Mouse (Mus musculus) stomach, embryonic 16.5 days (tissue): ENCODE data around the gene P3h3. TPM values are rescaled to one million over a fixed set of nuclear protein-coding genes. Genes with fewer than 3 reads are reported as not detected.

Source experiments
- ATAC-seq: fragments of 200-750 bp; cut with Nextera tagmentation; 2 replicates; pipeline ENCODE4 v1.8.0; 2017; ENCODE audit warnings: moderate number of reproducible peaks, moderate TSS enrichment; ENCODE audit not compliant: insufficient read depth, low FRiP score
- H3K27ac ChIP-seq: fragments of 300-500 bp; sonication (generic); 2 replicates; pipeline ENCODE4 v1.5.1; 2014; ENCODE audit warnings: low read length
- H3K27me3 ChIP-seq: fragments of 300-500 bp; sonication (generic); 2 replicates; pipeline ENCODE4 v1.6.1; 2014; ENCODE audit warnings: low read length, control low read depth, mixed read lengths; ENCODE audit not compliant: control insufficient read depth, insufficient read depth
- H3K36me3 ChIP-seq: fragments of 300-500 bp; sonication (generic); 2 replicates; pipeline ENCODE4 v1.6.1; 2014; ENCODE audit warnings: low read length; ENCODE audit not compliant: control insufficient read depth, insufficient read depth
- H3K4me1 ChIP-seq: fragments of 300-500 bp; sonication (generic); 2 replicates; pipeline ENCODE4 v1.6.1; 2014; ENCODE audit warnings: low read length, control low read depth, mixed read lengths; ENCODE audit not compliant: control insufficient read depth, insufficient read depth
- H3K4me2 ChIP-seq: fragments of 300-500 bp; sonication (generic); 2 replicates; pipeline ENCODE4 v1.6.1; 2014; ENCODE audit warnings: low read depth, low read length, mixed read lengths
- H3K4me3 ChIP-seq: fragments of 300-500 bp; sonication (generic); replicated peaks from 2 replicates; pipeline ENCODE4 v1.5.1; 2014; ENCODE audit warnings: mild to moderate bottlenecking, low read length
- H3K9ac ChIP-seq: fragments of 300-500 bp; sonication (generic); 2 replicates; pipeline ENCODE4 v1.6.1; 2014; ENCODE audit warnings: low read length
- H3K9me3 ChIP-seq: fragments of 300-500 bp; sonication (generic); replicated peaks from 2 replicates; pipeline ENCODE4 v1.6.1; 2016; ENCODE audit warnings: low read length, control low read depth; ENCODE audit not compliant: control insufficient read depth
- WGBS: fragments of 180-500 bp; shearing (Covaris S2); extraction: QIAGEN DNeasy Blood & Tissue Kit; methylation state at CpG from one replicate; pipeline ENCODE4 v1.1.7; 2014; 5-methylcytosine and 5-hydroxymethylcytosine counted together
- polyA plus RNA-seq: library from polyadenylated mRNA; unstranded; fragments of >200 nt; fragmentation: Nextera tagmentation; extraction: Ambion mirVana; gene quantifications from 2 replicates; pipeline ENCODE4 v1.2.1, GENCODE M21; 2015

The P3h3 gene
- polyA plus RNA-seq, 1 experiment from 2014 or later = 9.9 TPM

DNA sequence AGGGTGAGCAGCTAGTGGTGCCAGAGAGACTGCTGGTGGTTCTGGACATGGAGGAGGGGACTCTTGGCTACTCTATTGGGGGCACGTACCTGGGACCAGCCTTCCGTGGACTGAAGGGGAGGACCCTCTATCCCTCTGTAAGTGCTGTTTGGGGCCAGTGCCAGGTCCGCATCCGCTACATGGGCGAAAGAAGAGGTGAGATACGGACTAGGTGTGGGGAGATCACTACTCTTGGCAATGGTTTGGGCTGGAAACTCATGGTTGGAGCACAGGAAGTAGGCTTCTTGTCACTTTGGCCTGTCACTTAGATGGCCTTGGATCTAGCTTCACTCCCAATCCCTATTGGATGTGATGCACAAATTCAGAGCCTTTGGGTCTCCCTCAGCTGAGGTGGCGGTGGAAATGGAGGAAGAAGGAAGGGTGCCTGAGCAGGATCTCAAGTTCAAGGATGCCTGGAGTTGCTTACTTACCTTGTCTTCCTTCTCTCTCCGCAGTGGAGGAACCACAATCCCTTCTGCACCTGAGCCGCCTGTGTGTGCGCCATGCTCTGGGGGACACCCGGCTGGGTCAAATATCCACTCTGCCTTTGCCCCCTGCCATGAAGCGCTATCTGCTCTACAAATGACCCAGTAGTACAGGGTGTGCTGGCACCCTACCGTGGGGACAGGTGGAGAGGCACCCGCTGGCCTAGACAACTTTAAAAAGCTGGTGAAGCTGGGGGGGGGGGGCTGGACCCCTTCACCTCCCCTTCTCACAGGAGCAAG lies 47.6 kb downstream of the P3h3 start:
- H3K36me3 ChIP-seq = 0 out of 2 replicates have a peak, but pooled peaks cover 7% of the 10 kb centered on the region
- no peak for ATAC-seq
- peak overlapping the region; percentile 96 for H3K27ac ChIP-seq
- H3K4me1 ChIP-seq = peaks cover 41% of the 10 kb centered on the region
- H3K9ac ChIP-seq = peak overlapping the region; percentile 81
- H3K4me3 ChIP-seq = peak overlapping the region; percentile 66
- WGBS = 39% methylated on average over 14 of the region's 14 CpGs
- no peaks in the 10 kb centered on the region for H3K27me3 ChIP-seq
- H3K4me2 ChIP-seq = peak overlapping the region; percentile 93
- H3K9me3 ChIP-seq = no peaks in the 10 kb centered on the region

DNA sequence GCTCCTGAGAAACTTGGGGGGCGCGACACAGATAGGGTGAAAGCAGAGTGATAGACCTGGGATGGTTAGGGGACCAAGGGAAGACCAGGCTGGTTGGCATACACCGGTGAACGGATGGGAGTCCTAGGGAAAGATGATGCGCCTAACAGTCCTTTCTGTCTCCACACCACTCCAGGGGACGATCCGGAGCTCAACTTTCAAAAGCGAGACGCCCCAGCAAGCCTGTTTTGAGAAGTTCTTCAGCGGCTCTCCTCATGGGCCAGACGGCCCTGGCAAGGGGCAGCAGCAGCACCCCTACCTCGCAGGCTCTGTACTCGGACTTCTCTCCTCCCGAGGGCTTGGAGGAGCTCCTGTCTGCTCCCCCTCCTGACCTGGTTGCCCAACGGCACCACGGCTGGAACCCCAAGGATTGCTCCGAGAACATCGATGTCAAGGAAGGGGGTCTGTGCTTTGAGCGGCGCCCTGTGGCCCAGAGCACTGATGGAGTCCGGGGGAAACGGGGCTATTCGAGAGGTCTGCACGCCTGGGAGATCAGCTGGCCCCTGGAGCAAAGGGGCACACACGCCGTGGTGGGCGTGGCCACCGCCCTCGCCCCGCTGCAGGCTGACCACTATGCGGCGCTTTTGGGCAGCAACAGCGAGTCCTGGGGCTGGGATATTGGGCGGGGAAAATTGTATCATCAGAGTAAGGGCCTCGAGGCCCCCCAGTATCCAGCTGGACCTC lies 48.3 kb downstream of the P3h3 start:
- no peaks in the 10 kb centered on the region for H3K9me3 ChIP-seq
- H3K9ac ChIP-seq = peak overlapping the region; percentile 81
- peak overlapping the region; percentile 66 for H3K4me3 ChIP-seq
- WGBS = under 1% methylated on average over 35 of the region's 35 CpGs
- peak overlapping the region; percentile 96 for H3K27ac ChIP-seq
- peaks cover 34% of the 10 kb centered on the region for H3K4me1 ChIP-seq
- H3K27me3 ChIP-seq = no peaks in the 10 kb centered on the region
- H3K36me3 ChIP-seq = 0 out of 2 replicates have a peak, but pooled peaks cover 7% of the 10 kb centered on the region
- peak overlapping the region; percentile 93 for H3K4me2 ChIP-seq
- ATAC-seq = peak; percentile 14; the same call in 1 of the 2 replicates

DNA sequence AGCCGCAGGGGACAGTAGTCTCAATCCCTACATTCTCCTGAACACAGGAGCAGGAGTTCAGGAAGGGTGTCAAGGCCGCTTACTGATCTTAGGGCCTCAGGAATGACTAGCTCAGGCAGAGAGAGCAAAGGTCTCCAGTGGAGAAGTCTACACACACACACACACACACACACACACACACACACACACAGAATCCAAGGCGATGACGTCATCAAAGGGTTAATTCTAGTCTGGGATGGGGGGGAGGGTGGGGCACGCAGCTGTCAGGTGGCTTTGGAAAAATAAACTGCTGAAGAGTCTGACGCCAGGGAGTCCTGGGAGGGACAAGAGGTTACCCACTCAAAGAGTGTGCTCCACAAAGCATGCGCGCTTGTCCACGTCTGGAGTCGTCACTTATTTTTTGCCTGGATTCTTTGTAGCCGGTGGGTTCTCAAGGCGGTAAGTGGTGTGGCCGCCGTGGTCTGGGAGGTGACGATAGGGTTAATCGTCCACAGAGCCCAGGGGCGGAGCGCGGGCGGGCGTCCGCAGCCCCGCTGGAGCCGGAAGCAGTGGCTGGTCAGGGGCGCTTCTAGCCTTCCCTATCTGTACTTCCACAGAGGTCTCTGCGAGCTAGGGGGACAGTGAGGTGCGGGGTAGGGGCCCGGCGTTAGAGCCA lies 49.1 kb downstream of the P3h3 start, which contains the start of gene Spsb2:
Gene Spsb2 (plus strand): TSS at position 304 of the 655 bp plus-strand sequence.
- peak within 1 kb of the TSS; percentile 93 for H3K4me2 ChIP-seq
- ATAC-seq = peak; percentile 65
- H3K9me3 ChIP-seq = no peaks in the 10 kb centered on the region
- peak within 1 kb of the TSS; percentile 66 for H3K4me3 ChIP-seq
- H3K27ac ChIP-seq = peak within 1 kb of the TSS; percentile 96
- peak within 1 kb of the TSS; percentile 81 for H3K9ac ChIP-seq
- 0 out of 2 replicates have a peak, but pooled peaks cover 7% of the 10 kb centered on the region for H3K36me3 ChIP-seq
- H3K4me1 ChIP-seq = peaks cover 33% of the 10 kb centered on the region
- no peaks in the 10 kb centered on the region for H3K27me3 ChIP-seq
- 2% methylated on average over 29 of the region's 29 CpGs for WGBS

DNA sequence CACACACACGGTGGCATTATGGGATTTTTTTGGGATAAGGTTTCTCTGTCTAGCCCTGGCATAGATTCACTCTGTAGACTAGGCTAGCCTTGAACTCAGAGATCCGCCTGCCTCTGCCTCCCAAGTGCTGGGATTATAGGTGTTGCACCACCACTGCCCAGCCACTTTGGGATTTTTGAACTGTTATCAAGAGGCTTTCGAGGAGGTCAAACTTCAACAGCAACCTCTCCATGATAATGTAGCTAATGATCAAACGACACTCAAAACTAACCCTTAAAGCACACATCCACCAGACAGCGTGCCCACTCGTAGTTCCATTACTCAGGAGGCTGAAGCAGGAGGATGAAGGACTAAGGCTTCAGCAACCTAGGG lies 49.6 kb downstream of the P3h3 start:
- Histone ChIP-seq H3K27ac (peak overlapping the region; percentile 96), H3K4me3 (peak overlapping the region; percentile 66)

DNA sequence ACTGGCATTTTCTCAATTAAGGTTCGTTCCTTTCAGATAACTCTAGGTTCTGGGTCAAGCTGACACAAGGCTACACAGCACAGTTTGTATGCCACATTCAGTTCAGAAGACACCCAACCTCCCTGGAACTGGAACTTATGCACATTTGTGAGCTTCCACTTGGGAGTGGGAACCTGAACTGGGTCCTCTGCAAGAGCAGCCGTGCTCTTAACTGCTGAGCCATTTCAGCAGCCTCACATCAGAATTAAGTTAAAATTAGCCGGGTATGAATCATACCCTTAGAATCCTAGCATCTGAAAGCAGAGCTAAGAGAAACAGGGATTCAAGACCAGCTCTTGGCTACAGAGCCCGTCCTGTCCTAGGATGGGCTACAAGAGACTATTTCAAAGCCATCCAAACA lies 50.2 kb downstream of the P3h3 start:
- no peak for ATAC-seq
- no peak overlapping the region for H3K4me2 ChIP-seq
- H3K4me3 ChIP-seq = no peak overlapping the region
- H3K9me3 ChIP-seq = no peaks in the 10 kb centered on the region
- WGBS = 83% methylated on average over 4 of the region's 4 CpGs
- H3K36me3 ChIP-seq = 0 out of 2 replicates have a peak, but pooled peaks cover 7% of the 10 kb centered on the region
- no peak overlapping the region; the same call in 1 of the 2 replicates for H3K27ac ChIP-seq
- H3K9ac ChIP-seq = no peak overlapping the region; the same call in 1 of the 2 replicates
- peaks cover 26% of the 10 kb centered on the region for H3K4me1 ChIP-seq
- no peaks in the 10 kb centered on the region for H3K27me3 ChIP-seq

More for the DNA sequence above, 49.6 kb downstream of the P3h3 start:
- 64% methylated on average over 6 of the region's 6 CpGs for WGBS
- H3K9me3 ChIP-seq = no peaks in the 10 kb centered on the region
- peaks cover 32% of the 10 kb centered on the region for H3K4me1 ChIP-seq
- peak overlapping the region; percentile 93 for H3K4me2 ChIP-seq
- 0 out of 2 replicates have a peak, but pooled peaks cover 7% of the 10 kb centered on the region for H3K36me3 ChIP-seq
- no peaks in the 10 kb centered on the region for H3K27me3 ChIP-seq
- peak overlapping the region; percentile 81 for H3K9ac ChIP-seq
- ATAC-seq = no peak

DNA sequence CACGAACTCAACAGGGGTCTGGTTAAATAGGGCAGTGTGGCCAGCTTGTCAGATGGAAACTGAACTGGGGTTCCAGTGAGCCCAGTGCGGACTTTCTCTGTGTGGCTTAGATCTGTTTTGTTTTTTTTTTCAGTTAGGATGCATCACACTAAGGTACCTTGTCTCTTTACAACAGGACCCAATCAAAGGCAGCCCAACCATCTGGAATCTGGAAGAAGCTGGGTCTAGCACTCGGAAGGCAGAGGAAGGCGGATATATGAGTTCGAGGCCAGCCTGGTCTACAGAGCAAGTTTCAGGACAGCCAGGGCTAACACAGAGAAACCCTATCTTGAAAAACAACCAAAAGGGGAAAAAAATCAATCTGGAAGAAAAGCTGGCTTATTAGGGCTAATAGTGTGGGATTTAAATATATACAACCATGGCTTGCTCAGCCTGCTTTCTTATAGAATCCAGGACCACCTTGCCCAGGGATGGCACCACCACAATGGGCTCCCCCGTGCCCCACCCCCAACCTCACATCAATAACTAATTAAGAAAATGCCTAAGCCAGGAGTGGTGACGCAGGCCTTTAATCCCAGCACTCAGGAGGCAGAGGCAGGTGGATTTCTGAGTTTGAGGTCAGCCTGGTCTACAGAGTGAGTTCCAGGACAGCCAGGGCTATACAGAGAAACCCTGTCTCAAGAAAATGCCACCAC lies 51.0 kb downstream of the P3h3 start:
- no peak for ATAC-seq
- Histone ChIP-seq H3K36me3 (0 out of 2 replicates have a peak, but pooled peaks cover 1% of the 10 kb centered on the region), H3K4me1 (peaks cover 21% of the 10 kb centered on the region), H3K9me3 (no peaks in the 10 kb centered on the region), H3K27me3 (no peaks in the 10 kb centered on the region), H3K4me2 (peak overlapping the region; percentile 77), H3K27ac (peak overlapping the region; percentile 98), H3K9ac (peak overlapping the region; percentile 52; the same call in 1 of the 2 replicates), H3K4me3 (peak overlapping the region; percentile 56; the same call in 1 of the 2 replicates)
- WGBS = 76% methylated on average over 7 of the region's 7 CpGs

DNA sequence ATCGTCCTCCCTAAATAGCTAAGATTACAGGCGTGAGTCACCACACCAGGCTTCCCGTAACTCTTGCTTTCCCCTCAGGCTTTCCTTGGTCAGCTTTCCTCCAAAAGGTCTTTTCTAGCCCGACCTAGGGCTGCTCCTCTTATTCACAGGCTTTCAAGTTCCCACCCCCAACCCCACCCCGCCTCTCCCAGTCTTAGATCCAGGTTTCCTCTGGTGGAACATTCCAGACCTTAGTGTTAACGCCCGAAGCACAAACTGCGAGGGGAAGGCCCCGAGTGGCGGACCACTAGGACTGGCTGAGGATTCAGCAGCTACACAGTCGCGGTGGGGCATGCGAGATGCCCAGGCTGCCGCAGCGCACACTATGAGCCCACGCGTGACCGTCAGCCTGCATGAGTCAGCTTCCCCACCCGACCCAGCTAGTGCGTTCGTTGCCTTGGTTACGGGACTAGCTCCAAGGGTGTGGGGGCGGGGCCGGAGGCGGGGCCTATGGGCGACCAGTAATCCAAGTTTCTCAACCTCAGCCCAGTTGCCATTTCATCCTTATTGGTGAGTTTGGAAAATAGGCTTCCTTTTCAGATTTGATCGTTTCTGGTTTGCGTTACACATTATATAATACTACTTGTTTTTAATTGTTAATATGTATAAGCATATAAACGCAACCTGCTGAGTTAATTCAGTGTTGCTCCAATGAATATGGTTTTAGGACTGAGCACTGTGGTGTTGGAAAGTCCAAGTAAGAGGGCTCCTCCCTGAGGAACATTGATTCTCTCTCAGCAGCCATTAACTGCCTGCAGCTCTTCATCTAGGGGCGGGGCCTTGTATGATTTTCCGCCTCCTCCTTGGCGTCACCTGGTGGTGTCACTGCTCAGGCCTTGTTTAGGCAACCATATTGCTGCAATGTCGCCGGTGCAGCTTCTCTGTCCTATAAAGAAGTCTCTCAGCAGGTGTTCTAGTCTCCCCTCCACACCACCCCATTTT lies 51.9 kb downstream of the P3h3 start:
- H3K9me3 ChIP-seq = no peaks in the 10 kb centered on the region
- H3K27me3 ChIP-seq = no peaks in the 10 kb centered on the region
- 1% methylated on average over 34 of the region's 34 CpGs for WGBS
- H3K4me2 ChIP-seq = peak overlapping the region; percentile 77
- no peaks in the 10 kb centered on the region for H3K36me3 ChIP-seq
- peak overlapping the region; percentile 98 for H3K27ac ChIP-seq
- peak overlapping the region; percentile 56 for H3K4me3 ChIP-seq
- peak overlapping the region; percentile 72 for H3K9ac ChIP-seq
- peaks cover 21% of the 10 kb centered on the region for H3K4me1 ChIP-seq
- peak; percentile 85 for ATAC-seq
